Mouse (Mus musculus): ENCODE results near the gene Gabbr1. TPM values are rescaled to one million over a fixed set of nuclear protein-coding genes. Genes with fewer than 3 reads are reported as not detected.

The Gabbr1 gene
- polyA plus RNA-seq, 1 experiment from 2014 or later, result 7.9 TPM

DNA sequence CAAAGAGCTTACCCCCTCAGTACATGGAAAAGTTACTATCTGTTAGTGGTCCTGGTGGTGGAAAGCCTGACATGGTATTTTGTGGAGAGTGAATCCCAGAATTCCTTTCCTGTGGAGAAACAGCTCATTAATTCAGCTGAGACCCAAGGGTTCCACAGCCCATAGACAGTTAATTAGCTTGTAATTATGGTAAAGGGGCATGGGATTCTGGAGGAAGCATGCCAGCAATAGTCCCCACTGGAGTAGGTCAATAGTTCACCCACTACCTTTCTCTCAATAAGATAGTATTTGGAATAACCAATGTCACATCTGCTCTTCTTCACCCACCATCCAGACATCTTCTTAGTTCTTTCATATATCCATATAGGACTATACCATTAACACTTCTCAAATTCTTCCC is 42.6 kb downstream of the Gabbr1 start, which contains the start of gene Olfr90:
TSS of gene Olfr90 (minus strand) at position 101 of the 400 bp plus-strand sequence.
- Histone ChIP-seq H3K27ac (replicated peaks; ENCODE audit: low read depth, low read length) (no peak within 1 kb of the TSS), H3K36me3 (ENCODE audit: control insufficient read depth, insufficient read depth, low read length) (no peaks in the 10 kb centered on the region), H3K27me3 (ENCODE audit: control insufficient read depth, insufficient read depth, low read length) (no peaks in the 10 kb centered on the region), H3K4me2 (ENCODE audit: low read depth, severe bottlenecking) (no peak within 1 kb of the TSS), H3K4me3 (ENCODE audit: low read depth, low read length) (no peak within 1 kb of the TSS), H3K9me3 (ENCODE audit: control insufficient read depth, low read length) (no peaks in the 10 kb centered on the region), H3K4me1 (ENCODE audit: control insufficient read depth, insufficient read depth, low read length) (no peaks in the 10 kb centered on the region), H3K9ac (ENCODE audit: low read length) (no peak within 1 kb of the TSS)
- ATAC-seq (ENCODE audit: insufficient number of reproducible peaks, low FRiP score, low TSS enrichment, low read depth) (no peak), DNase-seq (ENCODE audit: low spot score) (no peak)

DNA sequence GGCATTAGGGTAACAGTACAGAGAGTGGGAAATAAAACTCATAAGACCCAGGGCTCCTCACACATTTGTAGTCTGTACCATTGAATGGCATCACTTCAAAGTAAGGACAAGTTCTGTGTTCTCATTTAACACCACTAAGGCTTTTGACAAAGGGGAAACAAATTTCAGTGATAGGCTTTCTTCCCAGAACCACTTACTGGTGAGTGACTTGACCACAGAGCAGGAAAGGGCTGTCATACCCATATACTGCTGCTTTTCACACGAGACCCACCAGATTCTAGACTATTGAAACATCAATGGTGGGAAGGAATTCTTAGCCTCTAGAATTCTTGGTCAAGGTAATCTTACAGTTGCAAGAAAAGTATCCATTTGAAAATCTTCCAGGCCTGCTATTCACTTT is 46.4 kb downstream of the Gabbr1 start:
- H3K36me3 ChIP-seq (ENCODE audit: control insufficient read depth, insufficient read depth, low read length), result no peaks in the 10 kb centered on the region
- no peaks in the 10 kb centered on the region for H3K4me1 ChIP-seq (ENCODE audit: control insufficient read depth, insufficient read depth, low read length)
- H3K27me3 ChIP-seq (ENCODE audit: control insufficient read depth, insufficient read depth, low read length), result no peaks in the 10 kb centered on the region
- no peak overlapping the region for H3K4me3 ChIP-seq (ENCODE audit: low read depth, low read length)
- DNase-seq (ENCODE audit: low spot score) (no peak), ATAC-seq (ENCODE audit: insufficient number of reproducible peaks, low FRiP score, low TSS enrichment, low read depth) (no peak)
- 83% methylated on average over 1 of the region's 1 CpGs for WGBS
- no peak overlapping the region for H3K9ac ChIP-seq (ENCODE audit: low read length)
- H3K9me3 ChIP-seq (ENCODE audit: control insufficient read depth, low read length), result no peaks in the 10 kb centered on the region
- no peak overlapping the region for H3K27ac ChIP-seq (replicated peaks; ENCODE audit: low read depth, low read length)
- no peak overlapping the region for H3K4me2 ChIP-seq (ENCODE audit: low read depth, severe bottlenecking)

DNA sequence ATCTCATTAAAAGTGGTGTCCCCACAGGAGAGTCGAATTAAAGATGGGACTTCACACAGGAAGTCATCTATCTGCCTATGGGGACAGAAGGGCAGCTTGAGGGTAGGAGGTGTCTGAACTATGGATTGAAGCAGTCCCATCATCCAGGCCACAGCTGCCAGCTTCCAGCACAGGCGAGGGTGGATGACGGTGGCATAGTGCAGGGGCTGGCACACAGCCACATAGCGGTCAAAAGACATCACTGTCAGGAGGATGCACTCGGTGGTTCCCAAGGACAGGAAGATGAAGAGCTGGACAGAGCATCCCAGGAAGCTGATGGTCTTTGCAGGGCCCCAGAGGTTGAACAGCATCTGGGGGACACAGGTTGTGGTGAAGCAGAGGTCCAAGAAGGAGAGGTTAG is 47.5 kb downstream of the Gabbr1 start:
- Histone ChIP-seq H3K27ac (replicated peaks; ENCODE audit: low read depth, low read length) (no peak overlapping the region), H3K4me2 (ENCODE audit: low read depth, severe bottlenecking) (no peak overlapping the region), H3K36me3 (ENCODE audit: control insufficient read depth, insufficient read depth, low read length) (no peaks in the 10 kb centered on the region), H3K9me3 (ENCODE audit: control insufficient read depth, low read length) (no peaks in the 10 kb centered on the region), H3K9ac (ENCODE audit: low read length) (no peak overlapping the region), H3K4me3 (ENCODE audit: low read depth, low read length) (no peak overlapping the region), H3K27me3 (ENCODE audit: control insufficient read depth, insufficient read depth, low read length) (no peaks in the 10 kb centered on the region), H3K4me1 (ENCODE audit: control insufficient read depth, insufficient read depth, low read length) (no peaks in the 10 kb centered on the region)
- ATAC-seq (ENCODE audit: insufficient number of reproducible peaks, low FRiP score, low TSS enrichment, low read depth) (no peak), DNase-seq (ENCODE audit: low spot score) (no peak)
- WGBS, result 87% methylated on average over 5 of the region's 5 CpGs

DNA sequence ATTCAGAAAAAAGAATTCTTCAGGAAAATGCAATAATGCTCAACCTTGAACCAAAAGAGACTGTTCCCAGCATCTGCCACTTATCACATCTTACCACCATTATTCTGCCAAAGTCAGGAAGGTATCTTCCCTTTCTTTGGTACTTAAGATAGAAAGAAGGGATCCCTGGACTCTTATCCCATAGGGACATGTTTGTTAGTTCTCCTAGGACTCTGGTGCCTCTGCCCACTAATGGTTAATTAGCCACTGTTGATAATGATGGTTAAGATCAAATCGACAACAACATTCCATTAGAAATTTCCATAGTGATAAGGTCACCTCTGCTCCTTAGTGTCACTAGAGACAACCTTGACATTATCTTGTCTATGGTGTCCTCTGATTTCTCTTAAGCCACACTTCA is 52.4 kb downstream of the Gabbr1 start, which contains the start of gene Olfr91:
TSS of gene Olfr91 (minus strand) at position 101 of the 400 bp plus-strand sequence.
- Histone ChIP-seq H3K9me3 (ENCODE audit: control insufficient read depth, low read length) (no peaks in the 10 kb centered on the region), H3K4me1 (ENCODE audit: control insufficient read depth, insufficient read depth, low read length) (no peaks in the 10 kb centered on the region), H3K27ac (replicated peaks; ENCODE audit: low read depth, low read length) (no peak within 1 kb of the TSS), H3K36me3 (ENCODE audit: control insufficient read depth, insufficient read depth, low read length) (no peaks in the 10 kb centered on the region), H3K27me3 (ENCODE audit: control insufficient read depth, insufficient read depth, low read length) (no peaks in the 10 kb centered on the region), H3K4me3 (ENCODE audit: low read depth, low read length) (no peak within 1 kb of the TSS), H3K4me2 (ENCODE audit: low read depth, severe bottlenecking) (no peak within 1 kb of the TSS), H3K9ac (ENCODE audit: low read length) (no peak within 1 kb of the TSS)
- DNase-seq (ENCODE audit: low spot score) (no peak), ATAC-seq (ENCODE audit: insufficient number of reproducible peaks, low FRiP score, low TSS enrichment, low read depth) (no peak)
- WGBS, result 89% methylated on average over 1 of the region's 1 CpGs

DNA sequence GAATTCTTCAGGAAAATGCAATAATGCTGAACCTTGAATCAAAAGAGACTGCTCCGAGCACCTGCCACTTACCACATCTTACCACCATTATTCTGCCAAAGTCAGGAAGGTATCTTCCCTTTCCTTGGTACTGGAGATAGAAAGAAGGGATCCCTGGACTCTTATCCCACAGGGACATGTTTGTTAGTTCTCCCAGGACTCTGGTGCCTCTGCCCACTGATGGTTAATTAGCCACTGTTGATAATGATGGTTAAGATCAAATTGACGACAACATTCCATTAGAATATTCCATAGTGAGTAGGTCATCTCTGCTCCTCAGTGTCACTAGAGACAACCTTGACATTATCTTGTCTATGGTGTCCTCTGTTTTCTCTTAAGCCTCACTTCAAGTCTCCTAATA is 74.2 kb downstream of the Gabbr1 start, which contains the start of gene Olfr92:
TSS of gene Olfr92 (minus strand) at position 101 of the 400 bp plus-strand sequence.
- Histone ChIP-seq H3K4me1 (ENCODE audit: control insufficient read depth, insufficient read depth, low read length) (no peaks in the 10 kb centered on the region), H3K27ac (replicated peaks; ENCODE audit: low read depth, low read length) (no peak within 1 kb of the TSS), H3K36me3 (ENCODE audit: control insufficient read depth, insufficient read depth, low read length) (no peaks in the 10 kb centered on the region), H3K27me3 (ENCODE audit: control insufficient read depth, insufficient read depth, low read length) (no peaks in the 10 kb centered on the region), H3K9me3 (ENCODE audit: control insufficient read depth, low read length) (no peaks in the 10 kb centered on the region), H3K9ac (ENCODE audit: low read length) (no peak within 1 kb of the TSS), H3K4me3 (ENCODE audit: low read depth, low read length) (no peak within 1 kb of the TSS), H3K4me2 (ENCODE audit: low read depth, severe bottlenecking) (no peak within 1 kb of the TSS)
- ATAC-seq (ENCODE audit: insufficient number of reproducible peaks, low FRiP score, low TSS enrichment, low read depth), result no peak
- 92% methylated on average over 2 of the region's 2 CpGs for WGBS
- no peak for DNase-seq (ENCODE audit: low spot score)

Other genes starting within 250 kb of the Gabbr1 start
- not detected in 2 replicates for gene H2-M10.6, start 233.8 kb upstream of the Gabbr1 start, polyA plus RNA-seq (2014; fragmentation: Nextera tagmentation; extraction: Ambion mirVana)
- gene Trim26, start 208.8 kb upstream of the Gabbr1 start, polyA plus RNA-seq (2014; fragmentation: Nextera tagmentation; extraction: Ambion mirVana), result 33.5 and 40.6 TPM in 2 replicates
- 0.08 and 0.51 TPM in 2 replicates for gene Trim15, start 178.8 kb upstream of the Gabbr1 start, polyA plus RNA-seq (2014; fragmentation: Nextera tagmentation; extraction: Ambion mirVana)
- gene Trim10, start 176.4 kb upstream of the Gabbr1 start, polyA plus RNA-seq (2014; fragmentation: Nextera tagmentation; extraction: Ambion mirVana), result 5.0 and 6.0 TPM in 2 replicates
- not detected in 2 replicates for gene Trim40, start 155.8 kb upstream of the Gabbr1 start, polyA plus RNA-seq (2014; fragmentation: Nextera tagmentation; extraction: Ambion mirVana)
- gene Trim31, start 147.8 kb upstream of the Gabbr1 start, polyA plus RNA-seq (2014; fragmentation: Nextera tagmentation; extraction: Ambion mirVana), result not detected in 2 replicates
- 0.31 and 0.45 TPM in 2 replicates for gene Rnf39, start 103.0 kb upstream of the Gabbr1 start, polyA plus RNA-seq (2014; fragmentation: Nextera tagmentation; extraction: Ambion mirVana)
- 142 and 147 TPM in 2 replicates for gene Ppp1r11, start 94.2 kb upstream of the Gabbr1 start, polyA plus RNA-seq (2014; fragmentation: Nextera tagmentation; extraction: Ambion mirVana)
- 118 and 119 TPM in 2 replicates for gene Znrd1, start 87.4 kb upstream of the Gabbr1 start, polyA plus RNA-seq (2014; fragmentation: Nextera tagmentation; extraction: Ambion mirVana)
- gene Znrd1as, start 87.4 kb upstream of the Gabbr1 start, polyA plus RNA-seq (2014; fragmentation: Nextera tagmentation; extraction: Ambion mirVana), result 7.8 and 8.7 TPM in 2 replicates
- not detected in 2 replicates for gene 2410137M14Rik, start 64.7 kb upstream of the Gabbr1 start, polyA plus RNA-seq (2014; fragmentation: Nextera tagmentation; extraction: Ambion mirVana)
- gene H2-M5, start 56.4 kb upstream of the Gabbr1 start, polyA plus RNA-seq (2014; fragmentation: Nextera tagmentation; extraction: Ambion mirVana), result 0.49 and 0.65 TPM in 2 replicates
- gene Zfp57, start 44.8 kb upstream of the Gabbr1 start, polyA plus RNA-seq (2014; fragmentation: Nextera tagmentation; extraction: Ambion mirVana), result 101 and 106 TPM in 2 replicates
- 0.25 and 0.26 TPM in 2 replicates for gene Mog, start 22.6 kb upstream of the Gabbr1 start, polyA plus RNA-seq (2014; fragmentation: Nextera tagmentation; extraction: Ambion mirVana)
- 0.09 TPM in 1 of 2 replicates, not detected in the other for gene Olfr90, start 42.5 kb downstream of the Gabbr1 start, polyA plus RNA-seq (2014; fragmentation: Nextera tagmentation; extraction: Ambion mirVana)
- gene Olfr91, start 52.3 kb downstream of the Gabbr1 start, polyA plus RNA-seq (2014; fragmentation: Nextera tagmentation; extraction: Ambion mirVana), result 0.14 TPM in 1 of 2 replicates, not detected in the other
- not detected in 2 replicates for gene Olfr92, start 74.1 kb downstream of the Gabbr1 start, polyA plus RNA-seq (2014; fragmentation: Nextera tagmentation; extraction: Ambion mirVana)
- gene Olfr93, start 115.5 kb downstream of the Gabbr1 start, polyA plus RNA-seq (2014; fragmentation: Nextera tagmentation; extraction: Ambion mirVana), result not detected in 2 replicates
- gene Ubd, start 147.9 kb downstream of the Gabbr1 start, polyA plus RNA-seq (2014; fragmentation: Nextera tagmentation; extraction: Ambion mirVana), result not detected in 2 replicates
- gene Olfr94, start 155.0 kb downstream of the Gabbr1 start, polyA plus RNA-seq (2014; fragmentation: Nextera tagmentation; extraction: Ambion mirVana), result not detected in 2 replicates
- not detected in 2 replicates for gene Olfr95, start 167.2 kb downstream of the Gabbr1 start, polyA plus RNA-seq (2014; fragmentation: Nextera tagmentation; extraction: Ambion mirVana)
- not detected in 2 replicates for gene Olfr96, start 174.2 kb downstream of the Gabbr1 start, polyA plus RNA-seq (2014; fragmentation: Nextera tagmentation; extraction: Ambion mirVana)
- not detected in 2 replicates for gene Olfr97, start 191.4 kb downstream of the Gabbr1 start, polyA plus RNA-seq (2014; fragmentation: Nextera tagmentation; extraction: Ambion mirVana)
- not detected in 2 replicates for gene Olfr98, start 217.8 kb downstream of the Gabbr1 start, polyA plus RNA-seq (2014; fragmentation: Nextera tagmentation; extraction: Ambion mirVana)
- gene H2-M3, start 224.3 kb downstream of the Gabbr1 start, polyA plus RNA-seq (2014; fragmentation: Nextera tagmentation; extraction: Ambion mirVana), result 0.95 and 1.3 TPM in 2 replicates
- not detected in 2 replicates for gene Olfr99, start 237.5 kb downstream of the Gabbr1 start, polyA plus RNA-seq (2014; fragmentation: Nextera tagmentation; extraction: Ambion mirVana)